Mouse (Mus musculus): ENCODE results near the gene Foxa2. TPM values are rescaled to one million over a fixed set of nuclear protein-coding genes. Genes with fewer than 3 reads are reported as not detected.

The Foxa2 gene
- total RNA-seq, 2 experiments from 2014 or later = not detected

DNA sequence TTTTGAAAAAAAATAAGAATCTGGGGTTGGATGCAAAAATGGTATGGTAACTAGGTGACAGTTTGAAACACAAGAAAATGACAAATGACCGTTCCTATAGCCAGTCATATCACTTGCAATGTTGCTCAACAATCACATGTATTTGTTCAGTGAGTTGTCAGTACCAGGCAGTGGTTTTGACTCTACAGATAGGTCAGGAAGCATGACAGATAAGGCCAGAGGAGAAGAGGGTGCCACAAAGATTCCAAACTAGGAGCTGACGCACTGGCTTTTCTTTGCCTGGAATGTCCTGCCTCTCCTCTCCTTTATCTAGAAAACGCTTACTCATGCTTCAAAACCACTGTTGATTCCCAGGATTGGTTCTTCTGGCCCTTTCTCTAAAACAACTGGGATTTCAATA, 33.4 kb downstream of the Foxa2 start:
- ATAC-seq (replicated peaks; ENCODE audit: low FRiP score, poor library complexity, severe bottlenecking) = no peak

DNA sequence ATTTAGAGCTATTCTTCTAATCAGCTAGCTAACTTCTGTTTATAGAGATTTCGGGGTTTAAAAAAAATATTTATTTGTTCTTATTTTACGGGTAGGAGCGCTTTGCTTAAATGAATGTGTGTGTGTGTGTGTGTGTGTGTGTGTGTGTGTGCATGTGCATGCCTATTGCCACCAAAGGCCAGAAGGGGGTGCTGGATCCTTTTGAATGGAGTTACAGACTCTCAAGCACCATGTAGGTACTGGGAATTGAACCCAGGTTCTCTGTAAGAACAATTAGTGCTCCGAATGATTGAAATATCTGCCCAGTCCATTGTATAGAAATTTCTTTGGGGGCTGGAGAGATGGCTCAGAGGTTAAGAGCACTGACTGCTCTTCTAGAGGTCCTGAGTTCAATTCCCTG, 37.7 kb downstream of the Foxa2 start:
- no peak for ATAC-seq (replicated peaks; ENCODE audit: low FRiP score, poor library complexity, severe bottlenecking)

DNA sequence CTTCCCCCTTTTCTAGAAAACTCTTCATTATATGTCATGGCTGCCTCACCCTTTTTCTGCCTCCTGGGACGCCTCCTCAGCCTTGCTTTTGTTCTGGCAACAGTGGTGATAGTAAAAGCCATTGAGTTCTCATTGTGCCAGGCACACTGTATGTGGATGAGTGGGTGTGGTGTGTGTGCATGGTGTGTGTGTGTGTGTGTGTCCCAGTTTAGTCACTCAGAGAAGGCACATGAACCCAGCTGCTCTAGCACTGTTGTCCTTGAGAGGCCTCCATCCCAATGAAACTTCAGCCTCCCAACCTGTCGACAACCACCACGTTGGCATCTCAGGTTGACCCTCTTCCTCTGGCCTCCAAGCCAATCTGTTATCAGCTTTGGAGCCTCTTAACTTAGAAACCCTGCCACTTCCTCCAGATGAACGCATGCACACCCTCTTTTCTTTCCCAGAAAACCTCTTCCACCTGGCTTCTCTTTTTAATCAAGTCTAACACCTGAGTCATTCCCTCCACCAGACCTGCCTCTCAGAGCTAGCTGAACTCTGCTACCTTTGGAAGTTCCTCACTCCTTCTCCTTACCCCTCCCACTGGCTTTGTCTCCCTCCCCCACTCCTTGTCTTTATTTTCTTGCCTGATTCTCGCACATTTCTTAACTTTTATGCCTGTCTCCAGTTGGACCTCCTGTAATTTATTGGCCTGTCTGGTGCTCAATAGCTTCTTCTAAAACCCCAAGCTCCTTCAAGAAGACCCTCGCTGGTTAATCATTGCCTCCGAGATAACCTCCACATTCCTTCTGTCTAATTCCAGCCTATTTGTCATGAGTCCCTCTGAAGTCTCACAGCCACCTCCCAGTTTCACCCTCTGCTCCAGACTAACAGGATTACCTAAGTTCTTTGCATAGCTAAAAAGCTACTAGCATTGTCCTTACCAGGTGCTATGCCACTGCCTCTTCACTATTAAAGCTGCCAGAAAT, 41.9 kb downstream of the Foxa2 start:
- ATAC-seq (replicated peaks; ENCODE audit: low FRiP score, poor library complexity, severe bottlenecking) = no peak

DNA sequence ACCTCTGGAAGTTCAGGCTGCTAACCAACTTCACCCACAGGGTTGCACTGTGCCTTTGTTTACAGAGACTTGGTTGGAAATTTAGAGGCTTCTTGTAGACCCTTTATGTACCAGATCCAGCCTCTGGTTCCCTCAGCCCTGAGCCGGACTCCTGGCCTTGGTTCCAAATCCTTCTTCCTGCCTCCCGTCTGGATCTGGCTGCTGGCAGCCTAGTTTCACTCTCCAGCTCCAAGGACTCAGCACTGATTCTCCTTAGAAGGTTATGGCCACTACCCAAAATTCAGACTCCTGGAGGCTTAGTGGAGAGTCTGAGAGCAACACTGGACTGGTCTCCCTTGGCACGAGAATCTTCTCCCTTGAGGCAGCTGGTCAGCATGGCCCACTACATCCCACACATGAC, 43.3 kb downstream of the Foxa2 start:
- no peak for ATAC-seq (replicated peaks; ENCODE audit: low FRiP score, poor library complexity, severe bottlenecking)

DNA sequence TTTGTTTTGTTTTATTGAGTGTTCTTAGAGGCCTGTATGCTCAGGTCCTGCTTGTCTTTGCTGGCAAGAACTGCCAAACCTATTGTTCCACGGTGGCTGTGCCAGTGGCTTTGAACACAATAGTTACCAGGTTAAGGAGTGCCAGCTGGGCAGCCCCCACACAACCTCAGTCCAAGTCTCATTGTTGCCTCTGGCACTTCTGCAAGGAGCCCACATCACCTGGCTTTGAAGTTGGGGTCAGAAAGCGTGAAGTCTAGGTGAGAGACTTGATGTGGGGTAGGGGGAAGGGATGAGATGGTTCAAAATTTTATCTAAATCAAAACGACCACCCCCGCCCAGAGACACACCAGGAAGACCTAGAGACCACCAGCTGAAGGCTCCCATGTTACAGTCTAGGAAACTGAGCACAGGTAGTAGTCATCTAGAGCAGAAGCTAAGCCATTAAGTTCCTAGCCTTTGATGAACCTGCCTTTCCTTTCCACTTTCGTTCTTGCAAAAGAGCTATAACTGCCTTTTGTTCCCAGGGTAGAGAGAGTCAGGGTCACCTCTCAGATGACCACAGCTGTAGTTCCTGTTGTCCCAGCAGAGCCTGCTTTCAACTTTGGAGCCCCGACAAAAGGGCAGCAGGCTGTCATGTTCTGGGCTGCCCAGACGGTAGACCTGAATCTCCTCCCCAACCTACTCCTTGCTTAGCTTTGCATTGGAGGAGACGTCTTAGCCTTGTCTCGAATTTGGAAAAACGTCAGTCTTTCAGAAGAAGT, 48.4 kb downstream of the Foxa2 start:
- ATAC-seq (replicated peaks; ENCODE audit: low FRiP score, poor library complexity, severe bottlenecking) = no peak

DNA sequence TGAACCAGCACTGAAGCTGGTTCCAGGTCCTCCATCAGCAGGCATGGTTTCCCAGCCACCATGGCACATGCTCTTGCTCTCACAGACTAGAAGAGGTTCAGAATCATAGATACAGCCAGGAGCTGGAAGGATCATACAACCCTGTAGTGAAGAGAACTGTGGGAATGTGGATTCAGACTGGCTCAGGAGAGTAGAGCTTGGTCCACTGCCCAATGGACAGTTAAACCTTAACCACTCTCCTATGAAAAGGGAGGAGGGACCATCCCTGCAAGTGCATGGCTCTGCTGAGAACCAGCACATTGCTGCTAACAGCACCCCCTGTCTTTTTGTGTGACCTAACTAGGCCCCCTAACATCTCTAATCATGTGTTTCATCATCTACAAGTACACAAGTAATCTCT, 50.0 kb downstream of the Foxa2 start:
- ATAC-seq (replicated peaks; ENCODE audit: low FRiP score, poor library complexity, severe bottlenecking) = no peak

DNA sequence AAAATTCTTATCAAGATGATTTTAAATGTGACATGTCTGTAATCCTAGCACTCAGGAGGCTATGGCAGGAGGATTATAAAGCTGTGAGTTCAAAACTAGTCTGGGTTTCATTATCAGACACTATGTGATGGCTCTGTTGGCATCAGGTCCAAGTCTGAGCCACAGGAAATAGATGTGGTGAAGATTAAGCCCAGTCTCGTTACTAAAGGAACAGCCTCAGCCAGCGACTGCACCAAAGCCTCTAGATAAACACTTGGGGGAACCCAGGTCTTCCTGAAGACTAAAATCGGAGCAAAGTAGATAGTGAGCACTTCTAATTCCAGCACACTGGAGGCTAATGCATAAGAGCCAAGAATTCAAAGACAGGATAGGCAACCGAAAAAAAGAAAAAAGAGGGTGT, 52.9 kb downstream of the Foxa2 start:
- no peak for ATAC-seq (replicated peaks; ENCODE audit: low FRiP score, poor library complexity, severe bottlenecking)

DNA sequence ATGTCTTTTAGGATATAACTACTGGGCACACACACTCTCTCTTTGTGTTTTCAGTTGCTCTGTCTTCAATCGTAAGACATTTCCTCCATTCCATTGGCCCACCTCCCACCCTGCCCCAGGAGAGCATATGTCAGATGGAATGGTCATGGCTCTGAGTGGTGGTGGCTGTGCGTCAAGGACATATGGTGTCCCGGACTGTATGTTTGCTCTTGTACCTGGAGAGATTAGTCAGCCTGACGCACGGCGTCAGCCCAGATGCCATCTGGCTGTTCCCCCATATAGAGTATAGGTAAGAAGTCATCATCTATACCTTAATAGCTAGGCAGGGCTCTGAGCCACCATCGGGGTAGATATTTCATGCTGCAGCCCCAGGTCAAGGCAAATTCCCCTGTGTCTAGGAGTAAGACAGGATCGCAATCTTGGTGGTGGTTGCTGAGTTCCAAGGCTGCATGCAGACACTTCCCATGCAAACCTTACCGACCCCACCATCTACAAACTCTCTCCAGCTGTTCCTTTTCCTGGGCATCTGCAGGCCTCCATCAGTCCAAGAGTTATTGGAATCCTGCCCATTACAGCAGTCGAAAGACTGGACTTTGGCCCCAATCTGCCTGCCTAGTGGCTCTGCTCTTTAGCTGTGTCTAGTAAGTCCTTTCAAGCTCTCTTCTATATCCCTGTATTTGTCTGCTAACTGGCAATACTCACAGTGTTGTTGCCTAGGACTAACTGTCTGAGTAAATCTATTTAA, 53.7 kb downstream of the Foxa2 start:
- ATAC-seq (replicated peaks; ENCODE audit: low FRiP score, poor library complexity, severe bottlenecking) = no peak
